Mouse (Mus musculus) ovary, postnatal 14 days (tissue): ENCODE measurements around the gene Supt16.

Experiments
- DNase-seq: peaks from one replicate; pipeline ENCODE4 v3.0.0; 2022; ENCODE audit warnings: low spot score

Gene Supt16

DNA sequence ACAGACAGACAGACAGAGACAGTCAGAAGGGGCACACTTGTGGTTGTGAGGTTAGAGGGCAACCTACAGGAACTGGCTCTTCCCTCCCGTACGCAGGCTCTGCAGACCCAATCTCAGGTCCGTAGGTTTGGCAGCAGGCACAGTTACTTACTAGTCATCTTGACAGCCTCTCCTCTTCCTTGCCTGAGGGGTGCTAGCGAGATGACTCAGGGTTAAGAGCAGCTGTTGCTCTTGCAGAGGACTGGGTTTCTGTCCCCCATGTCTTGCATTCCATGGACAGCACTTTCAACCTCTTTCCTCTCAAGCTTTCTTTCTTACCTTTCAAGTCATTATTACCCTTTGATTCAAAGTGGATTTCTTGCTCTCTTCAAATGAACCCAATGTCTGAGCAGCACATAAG lies 53.1 kb downstream of the Supt16 start:
- DNase-seq = no peak

DNA sequence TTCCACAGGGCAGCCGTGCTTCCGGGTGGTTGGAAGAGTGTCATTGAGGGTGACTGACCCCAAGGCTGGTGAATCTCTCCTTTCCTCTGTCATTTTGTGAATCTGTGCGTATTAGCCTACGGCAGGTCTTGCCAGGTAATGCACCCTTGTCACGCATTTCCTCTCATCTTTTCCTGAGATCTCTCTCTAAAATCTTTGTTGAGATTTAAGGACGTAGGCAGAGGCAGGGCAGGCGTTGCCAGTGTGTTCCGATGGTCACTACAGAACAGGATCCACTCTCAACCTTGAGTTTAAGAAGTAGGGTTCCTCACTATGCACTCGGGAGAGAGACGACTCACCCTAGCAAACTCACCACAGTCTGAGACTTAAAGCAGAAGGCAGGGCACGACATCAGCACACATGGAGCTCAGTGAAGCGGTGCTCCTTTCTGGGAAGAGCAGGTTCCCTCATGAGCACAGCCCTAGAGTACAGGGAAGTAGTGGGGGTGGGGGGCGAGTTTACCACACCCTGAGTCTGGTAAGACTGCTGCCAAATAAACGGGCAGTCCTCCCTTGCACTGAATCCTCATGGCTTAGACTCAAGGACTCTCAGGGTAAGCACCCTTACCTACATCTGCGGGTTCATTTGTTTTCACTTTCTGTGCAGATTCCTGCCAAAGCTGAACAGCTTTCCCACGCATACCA lies 55.6 kb downstream of the Supt16 start:
- DNase-seq = no peak

DNA sequence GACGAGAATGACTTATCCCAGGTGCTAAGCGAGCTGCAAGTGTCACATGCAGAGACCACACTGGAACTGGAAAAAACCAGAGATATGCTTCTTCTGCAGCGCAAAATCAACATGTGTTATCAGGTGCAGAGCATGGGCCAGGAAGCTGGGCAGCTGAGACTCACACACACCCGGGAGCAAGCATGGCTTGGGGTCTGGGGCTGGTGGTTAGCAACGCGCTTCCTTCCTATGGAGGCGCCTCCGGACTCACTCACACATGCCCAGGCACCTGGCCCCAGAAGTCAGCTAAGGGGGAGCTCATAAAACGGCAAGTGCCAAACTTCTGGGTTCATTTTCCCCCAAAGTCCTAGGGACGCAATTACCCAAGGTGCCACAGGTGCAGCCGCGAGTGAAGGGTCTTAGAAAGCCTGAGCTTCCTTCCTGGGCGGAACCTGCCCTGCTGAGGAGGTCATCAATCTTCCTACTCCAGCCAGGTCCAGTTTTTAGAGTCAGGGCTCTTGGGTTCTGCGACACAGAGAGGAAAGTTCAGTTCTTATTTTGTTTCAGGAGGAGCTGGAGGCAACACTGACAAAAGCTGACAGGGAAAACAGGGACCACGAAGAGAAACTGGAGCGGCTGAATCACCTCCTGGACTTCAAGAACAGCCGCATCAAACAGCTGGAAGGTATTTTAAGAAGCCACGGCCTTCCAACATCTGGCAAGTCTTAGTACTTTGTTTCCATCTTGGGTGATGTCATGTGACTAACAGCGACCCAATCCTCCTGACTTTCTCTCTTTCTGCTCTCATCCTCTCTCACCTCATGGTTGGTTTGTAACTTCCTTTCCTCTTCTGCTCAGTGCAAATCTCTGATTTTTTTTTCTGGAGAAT lies 56.4 kb downstream of the Supt16 start:
- no peak for DNase-seq

DNA sequence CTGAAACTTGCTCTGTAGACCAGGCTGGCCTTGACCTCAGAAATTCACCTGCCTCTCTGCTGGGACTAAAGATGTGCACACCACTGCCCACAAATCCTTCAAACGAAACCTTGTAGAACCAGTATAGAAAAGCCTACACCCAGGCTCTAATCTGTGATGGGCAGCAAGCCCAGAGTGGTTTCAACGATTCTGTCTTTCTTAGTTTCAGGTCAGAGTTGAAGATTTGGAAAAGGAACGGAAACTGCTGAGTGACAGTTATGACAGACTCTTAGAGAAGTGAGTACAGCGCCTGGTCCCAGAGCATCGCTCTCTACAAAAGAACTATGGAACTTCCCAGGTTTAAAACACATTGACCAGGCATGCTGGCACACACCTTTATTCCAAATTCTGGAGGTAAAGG lies 63.6 kb downstream of the Supt16 start:
- DNase-seq = no peak

DNA sequence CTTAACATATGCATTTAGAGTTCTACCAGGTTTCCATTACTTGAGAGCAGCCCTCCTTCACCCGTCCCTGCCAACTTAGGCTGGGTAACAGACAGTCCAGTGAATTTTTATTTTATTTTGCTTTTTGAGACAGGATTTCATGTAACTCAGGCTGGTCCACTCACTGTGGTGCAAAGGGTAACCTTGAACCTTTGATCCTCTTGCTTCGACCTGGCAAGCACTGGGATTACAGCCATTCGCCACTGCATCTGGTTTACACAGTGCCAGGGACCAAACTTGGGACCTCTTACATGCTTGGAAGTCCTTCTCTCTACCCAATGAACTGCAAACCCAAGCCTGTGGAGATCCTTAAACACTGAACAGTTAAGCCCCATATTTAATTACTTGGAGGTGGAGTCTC lies 72.6 kb downstream of the Supt16 start:
- DNase-seq = no peak

DNA sequence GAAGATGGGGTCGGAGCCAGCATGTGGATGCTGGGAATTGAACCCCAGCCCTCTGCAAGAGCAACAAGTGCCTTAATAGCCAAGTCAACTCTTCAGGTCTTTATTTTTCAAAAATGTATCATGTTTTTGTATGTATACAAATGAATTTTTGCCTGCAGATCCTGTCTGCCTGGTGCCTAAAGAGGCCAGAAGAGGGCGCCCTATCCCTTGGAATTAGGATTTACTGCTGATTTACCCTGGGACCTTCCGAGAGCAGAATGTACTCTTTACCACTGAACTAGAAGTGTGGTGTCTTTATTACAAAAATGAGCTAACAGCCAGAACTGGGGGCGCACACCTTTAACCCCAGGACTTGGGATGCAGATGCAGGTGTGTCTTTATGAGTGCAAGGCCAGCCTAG lies 73.3 kb downstream of the Supt16 start:
- DNase-seq = peak; percentile 67

DNA sequence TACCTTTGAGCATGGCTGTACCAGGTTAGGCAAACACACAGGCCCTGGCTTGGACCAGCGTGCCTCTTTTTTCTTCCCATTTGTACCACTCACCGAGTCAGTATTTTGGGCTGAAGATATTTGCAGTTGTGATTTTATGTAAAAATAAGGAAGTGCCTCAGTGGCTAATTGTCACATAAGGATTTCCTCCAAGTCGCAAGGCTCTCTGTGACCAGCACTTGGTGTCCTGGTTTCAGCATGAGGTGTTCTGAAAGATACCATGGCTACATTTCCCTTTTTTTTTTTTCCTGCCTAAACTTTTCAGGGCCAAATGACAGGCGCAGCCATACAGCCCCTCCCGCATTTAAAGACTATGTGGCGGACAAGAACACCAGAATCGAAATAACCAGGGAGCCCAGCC lies 77.0 kb downstream of the Supt16 start:
- no peak for DNase-seq

DNA sequence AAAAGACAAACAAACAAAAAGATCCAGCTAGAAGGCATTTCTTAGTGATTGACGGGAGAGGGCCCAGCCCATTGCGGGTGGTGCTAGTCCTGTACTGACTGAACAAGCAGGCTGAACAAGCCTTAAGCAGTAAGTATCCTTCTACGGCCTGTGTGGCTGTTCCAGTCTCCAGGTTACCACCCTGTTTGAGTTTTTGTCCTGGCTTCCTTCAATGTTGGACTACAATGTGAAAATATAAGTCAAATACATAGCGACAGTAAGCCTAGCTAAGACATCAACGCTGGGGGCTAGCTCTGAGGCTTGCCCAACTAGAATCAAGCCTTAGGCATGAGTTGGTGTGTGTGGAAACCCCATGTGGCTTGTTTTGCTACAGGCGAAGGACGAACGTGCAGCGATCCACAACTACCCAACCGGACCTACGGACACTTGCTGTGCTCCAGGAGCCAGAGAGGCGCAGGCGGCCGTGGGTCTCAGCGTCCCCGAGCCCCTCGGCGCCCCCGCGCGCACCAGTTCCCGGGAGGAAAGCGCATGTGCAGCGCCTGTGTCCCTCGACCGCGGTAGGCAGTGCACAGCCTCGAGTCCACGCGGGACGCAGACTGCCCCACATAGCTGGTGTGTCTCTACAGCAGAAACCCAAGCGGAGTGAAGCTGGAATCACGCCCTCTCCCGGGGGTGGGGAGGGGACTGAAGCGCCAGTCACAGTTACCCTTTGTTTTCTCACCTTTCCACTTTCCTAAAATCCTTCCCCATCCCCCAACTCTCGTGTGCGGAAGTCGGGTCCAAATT lies 78.2 kb downstream of the Supt16 start:
- DNase-seq = peak; percentile 23

DNA sequence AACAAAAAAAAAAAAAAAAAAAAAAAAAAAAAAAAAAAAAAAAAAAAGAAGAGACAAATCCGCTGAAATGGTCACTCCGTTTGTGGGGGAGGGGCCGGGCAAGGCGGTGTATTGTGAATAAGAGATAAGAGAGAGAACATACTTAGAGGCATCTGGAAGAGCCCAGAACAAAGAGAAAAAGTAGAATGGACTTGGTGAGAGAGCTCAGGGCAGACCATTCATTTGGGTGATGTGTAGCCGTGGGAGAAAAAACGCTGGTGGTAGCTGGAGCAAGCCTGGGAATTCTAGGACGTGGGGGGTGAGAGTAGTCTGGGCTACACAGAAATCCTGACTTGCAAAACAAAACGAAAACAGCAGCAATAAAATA lies 78.8 kb downstream of the Supt16 start:
- DNase-seq = no peak

DNA sequence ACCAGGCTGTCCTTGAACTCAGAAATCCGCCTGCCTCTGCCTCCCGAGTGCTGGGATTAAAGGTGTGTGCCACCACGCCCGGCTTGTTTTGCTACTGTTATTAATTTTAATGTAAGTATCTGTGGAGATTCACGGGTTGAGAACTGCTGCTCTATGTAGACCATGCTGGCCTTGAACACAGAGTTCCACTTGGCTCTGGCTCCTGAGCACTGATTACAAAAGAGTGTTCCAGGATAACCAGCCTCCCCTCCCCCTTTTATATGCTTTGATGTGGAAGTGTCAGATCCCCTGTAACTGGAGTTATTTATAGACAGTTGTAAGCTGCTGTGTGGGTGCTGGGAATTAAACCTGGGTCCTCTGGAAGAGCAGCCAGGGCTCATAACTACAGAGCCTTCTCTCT lies 80.0 kb downstream of the Supt16 start:
- DNase-seq = no peak

DNA sequence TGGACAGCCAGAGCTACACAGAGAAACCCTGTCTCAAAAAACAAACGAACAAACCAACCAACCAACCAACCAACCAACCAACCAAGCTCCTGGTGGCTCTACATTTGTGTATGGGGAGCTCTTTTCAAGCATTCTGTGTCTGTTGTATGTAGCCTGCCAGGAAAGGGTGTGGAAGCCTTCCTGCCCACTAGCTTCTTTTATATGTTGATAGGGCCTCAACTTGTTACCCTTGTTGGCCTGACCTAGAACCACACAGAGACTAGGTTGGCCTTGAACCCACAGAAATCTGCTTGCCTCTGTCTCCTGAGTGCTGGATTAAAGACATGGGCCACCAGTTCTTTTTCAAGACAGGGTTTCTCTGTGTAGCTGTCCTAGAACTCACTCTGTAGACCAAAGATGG lies 83.1 kb downstream of the Supt16 start:
- no peak for DNase-seq
